Mouse (Mus musculus) bone marrow macrophage, adult 2 months (primary cell): Measurements from ENCODE around the gene Cited1.

Source experiments
- CTCF ChIP-seq: IDR thresholded peaks from 2 replicates; pipeline ENCODE4 v1.5.1; 2012; ENCODE audit warnings: low read depth, mild to moderate bottlenecking, low read length, moderate library complexity
- POLR2A ChIP-seq: IDR thresholded peaks from 2 replicates; pipeline ENCODE4 v1.6.1; 2012; ENCODE audit warnings: mild to moderate bottlenecking, low read depth, low read length, borderline replicate concordance

DNA sequence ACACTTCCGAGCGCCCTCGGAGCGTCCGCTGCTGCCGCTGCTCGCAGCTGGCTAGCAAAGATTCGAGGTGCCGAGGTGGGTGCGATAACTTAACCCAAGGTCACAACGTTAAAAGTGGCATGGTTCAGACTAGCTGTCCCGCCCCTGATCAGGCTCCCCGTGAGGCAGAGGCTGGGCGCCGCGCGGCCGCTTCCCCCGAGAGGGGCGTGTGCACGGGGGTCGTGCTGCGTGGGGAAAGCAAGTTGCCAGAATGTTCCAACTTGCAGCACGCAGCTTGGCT lies 1.1 kb downstream of the Cited1 start:
- TF ChIP-seq CTCF, result no peak
- TF ChIP-seq POLR2A, result no peak
